Mouse (Mus musculus) liver, embryonic 13.5 days (tissue): ENCODE data around the gene Nck2. TPM values are rescaled to one million over a fixed set of nuclear protein-coding genes. Genes with fewer than 3 reads are reported as not detected.

Source experiments
- ATAC-seq: fragments of 200-750 bp; cut with Nextera tagmentation; 2 replicates; pipeline ENCODE4 v1.8.0; 2017; ENCODE audit warnings: low read depth, mild to moderate bottlenecking, moderate number of reproducible peaks, moderate library complexity
- DNase-seq: peaks from one replicate; pipeline ENCODE4 v3.0.0; 2022
- H3K27ac ChIP-seq: fragments of 300-500 bp; sonication (generic); 2 replicates; pipeline ENCODE4 v1.5.1; 2015; ENCODE audit warnings: moderate library complexity, mild to moderate bottlenecking, inconsistent platforms
- H3K27me3 ChIP-seq: fragments of 300-500 bp; sonication (generic); 2 replicates; pipeline ENCODE4 v1.6.1; 2015; ENCODE audit warnings: mild to moderate bottlenecking, inconsistent platforms
- H3K36me3 ChIP-seq: fragments of 300-500 bp; sonication (generic); 2 replicates; pipeline ENCODE4 v1.6.1; 2015; ENCODE audit warnings: mild to moderate bottlenecking, inconsistent platforms
- H3K4me1 ChIP-seq: fragments of 300-500 bp; sonication (generic); replicated peaks from 2 replicates; pipeline ENCODE4 v1.6.1; 2015; ENCODE audit warnings: inconsistent platforms
- H3K4me2 ChIP-seq: fragments of 300-500 bp; sonication (generic); 2 replicates; pipeline ENCODE4 v1.6.1; 2015; ENCODE audit warnings: inconsistent platforms, mild to moderate bottlenecking, moderate library complexity
- H3K4me3 ChIP-seq: fragments of 300-500 bp; sonication (generic); replicated peaks from 2 replicates; pipeline ENCODE4 v1.5.1; 2015; ENCODE audit warnings: mild to moderate bottlenecking, inconsistent platforms
- H3K9ac ChIP-seq: fragments of 300-500 bp; sonication (generic); 2 replicates; pipeline ENCODE4 v1.6.1; 2015; ENCODE audit warnings: mild to moderate bottlenecking, inconsistent platforms
- H3K9me3 ChIP-seq: fragments of 300-500 bp; sonication (generic); replicated peaks from 2 replicates; pipeline ENCODE4 v1.6.1; 2016; ENCODE audit warnings: inconsistent platforms
- WGBS: fragments of 180-500 bp; shearing (Covaris S2); methylation state at CpG from one replicate; pipeline ENCODE4 v1.1.7; 2015; ENCODE audit not compliant: insufficient replicate concordance; 5-methylcytosine and 5-hydroxymethylcytosine counted together
- polyA plus RNA-seq: library from polyadenylated mRNA; unstranded; fragments of >200 nt; fragmentation: Nextera tagmentation; extraction: Ambion mirVana; gene quantifications from 2 replicates; pipeline ENCODE4 v1.2.1, GENCODE M21; 2015

The Nck2 gene
- polyA plus RNA-seq, 1 experiment from 2014 or later: 10.5 TPM

DNA sequence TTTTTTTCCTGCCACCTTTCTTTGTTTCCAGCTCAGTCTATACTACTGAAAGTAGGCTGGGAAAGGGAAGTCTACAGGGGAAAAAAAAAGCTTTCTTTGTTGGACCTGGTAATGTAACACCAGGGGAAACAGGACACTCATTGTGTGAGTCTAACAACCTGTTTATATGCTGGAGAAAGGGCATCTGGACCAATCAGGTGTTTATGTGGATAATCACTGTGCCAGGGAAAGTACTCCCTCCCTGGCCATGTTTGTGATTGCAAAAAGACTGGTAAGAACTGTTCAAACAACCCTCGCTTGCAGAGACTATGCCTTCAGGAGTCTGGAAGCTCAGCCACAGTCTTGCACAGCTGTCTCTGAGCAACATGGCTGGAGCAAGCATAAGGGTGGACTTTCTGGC lies 146.3 kb downstream of the Nck2 start:
- Histone ChIP-seq H3K27ac (no peak overlapping the region), H3K36me3 (no peaks in the 10 kb centered on the region), H3K9me3 (no peaks in the 10 kb centered on the region), H3K4me1 (no peaks in the 10 kb centered on the region), H3K9ac (no peak overlapping the region), H3K27me3 (no peaks in the 10 kb centered on the region), H3K4me2 (no peak overlapping the region), H3K4me3 (no peak overlapping the region)
- 48% methylated on average over 1 of the region's 1 CpGs for WGBS
- ATAC-seq (no peak), DNase-seq (no peak)

GRCm38 (mm10) chr1:43593069-43593468 lies 148.7 kb downstream of the Nck2 start:
- Histone ChIP-seq H3K27ac (no peak overlapping the region), H3K9me3 (no peaks in the 10 kb centered on the region), H3K36me3 (no peaks in the 10 kb centered on the region), H3K4me3 (no peak overlapping the region), H3K4me1 (no peaks in the 10 kb centered on the region), H3K4me2 (no peak overlapping the region), H3K27me3 (no peaks in the 10 kb centered on the region), H3K9ac (no peak overlapping the region)
- 51% methylated on average over 3 of the region's 3 CpGs for WGBS
- DNase-seq (no peak), ATAC-seq (no peak)

DNA sequence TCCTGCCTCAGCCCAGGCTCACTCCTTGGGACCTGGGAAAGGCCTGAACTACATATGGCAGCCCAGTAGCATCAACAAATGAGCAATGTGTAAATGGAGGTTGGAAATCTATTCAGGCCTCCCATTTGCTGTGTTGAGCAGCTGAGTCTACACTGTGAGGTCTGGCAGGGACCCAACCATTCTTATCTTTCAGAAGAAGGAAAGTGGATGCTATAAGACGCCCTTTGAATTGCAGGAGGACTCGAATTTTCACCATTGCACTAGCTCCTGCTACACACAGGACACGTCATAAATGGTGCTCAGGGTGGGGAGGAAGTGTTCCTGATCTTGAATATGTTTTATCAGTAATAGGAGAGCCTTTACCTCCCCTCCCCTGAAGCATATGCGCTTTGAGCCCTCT lies 150.4 kb downstream of the Nck2 start:
- ATAC-seq (no peak), DNase-seq (no peak)
- no peak overlapping the region for H3K9ac ChIP-seq
- 47% methylated on average over 4 of the region's 4 CpGs for WGBS
- no peak overlapping the region for H3K4me2 ChIP-seq
- H3K4me3 ChIP-seq: no peak overlapping the region
- no peaks in the 10 kb centered on the region for H3K9me3 ChIP-seq
- H3K27ac ChIP-seq: no peak overlapping the region
- peaks cover 14% of the 10 kb centered on the region for H3K4me1 ChIP-seq
- no peaks in the 10 kb centered on the region for H3K27me3 ChIP-seq
- H3K36me3 ChIP-seq: no peaks in the 10 kb centered on the region

GRCm38 (mm10) chr1:43597731-43598130 lies 153.4 kb downstream of the Nck2 start:
- Histone ChIP-seq H3K9ac (no peak overlapping the region), H3K36me3 (no peaks in the 10 kb centered on the region), H3K9me3 (0 out of 2 replicates have a peak, but pooled peaks cover 3% of the 10 kb centered on the region), H3K27ac (no peak overlapping the region), H3K4me2 (no peak overlapping the region), H3K4me3 (no peak overlapping the region), H3K4me1 (peaks cover 20% of the 10 kb centered on the region), H3K27me3 (no peaks in the 10 kb centered on the region)
- no peak for DNase-seq
- no peak for ATAC-seq

DNA sequence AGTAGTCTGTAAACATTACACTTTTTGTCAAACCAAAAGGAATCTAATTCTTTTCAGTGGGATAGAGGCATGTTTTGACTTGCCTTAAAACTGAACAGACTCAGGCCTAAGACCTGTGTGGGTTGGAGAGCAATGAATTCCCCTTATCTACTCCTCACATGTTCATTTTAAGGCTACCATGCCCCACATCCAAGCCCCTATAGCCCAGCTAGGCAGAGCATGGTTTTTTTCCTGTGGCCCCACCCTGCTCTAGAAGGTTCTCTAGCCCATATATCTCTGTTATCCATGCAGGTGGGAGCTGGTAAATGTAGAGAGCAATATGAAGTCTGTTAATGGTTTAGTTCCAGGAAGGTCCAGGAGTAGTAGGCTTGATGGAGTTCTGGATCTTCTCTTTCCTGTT lies 155.1 kb downstream of the Nck2 start:
- no peak overlapping the region for H3K27ac ChIP-seq
- no peak overlapping the region for H3K9ac ChIP-seq
- 0 out of 2 replicates have a peak, but pooled peaks cover 7% of the 10 kb centered on the region for H3K27me3 ChIP-seq
- peaks cover 20% of the 10 kb centered on the region for H3K4me1 ChIP-seq
- no peak overlapping the region for H3K4me3 ChIP-seq
- no peaks in the 10 kb centered on the region for H3K36me3 ChIP-seq
- DNase-seq: peak; percentile 38
- ATAC-seq: peak; percentile 89
- H3K9me3 ChIP-seq: 0 out of 2 replicates have a peak, but pooled peaks cover 3% of the 10 kb centered on the region
- H3K4me2 ChIP-seq: no peak overlapping the region

GRCm38 (mm10) chr1:43601054-43601453 lies 156.7 kb downstream of the Nck2 start:
- Histone ChIP-seq H3K36me3 (no peaks in the 10 kb centered on the region), H3K9me3 (0 out of 2 replicates have a peak, but pooled peaks cover 3% of the 10 kb centered on the region), H3K9ac (no peak overlapping the region), H3K4me2 (no peak overlapping the region), H3K27me3 (0 out of 2 replicates have a peak, but pooled peaks cover 7% of the 10 kb centered on the region), H3K4me1 (peaks cover 20% of the 10 kb centered on the region), H3K27ac (no peak overlapping the region), H3K4me3 (no peak overlapping the region)
- WGBS: 33% methylated on average over 8 of the region's 8 CpGs
- ATAC-seq (no peak), DNase-seq (no peak)

GRCm38 (mm10) chr1:43615948-43616347 lies 171.6 kb downstream of the Nck2 start:
- no peak for DNase-seq

More at GRCm38 (mm10) chr1:43615948-43616347, 171.6 kb downstream of the Nck2 start:
- Histone ChIP-seq H3K4me3 (no peak overlapping the region), H3K9ac (no peak overlapping the region), H3K4me2 (no peak overlapping the region), H3K27me3 (no peaks in the 10 kb centered on the region), H3K4me1 (no peaks in the 10 kb centered on the region), H3K27ac (no peak overlapping the region), H3K36me3 (no peaks in the 10 kb centered on the region), H3K9me3 (no peaks in the 10 kb centered on the region)
- no peak for ATAC-seq
- WGBS: 67% methylated on average over 4 of the region's 4 CpGs

Other genes starting within 250 kb of the Nck2 start
- gene Fhl2, start 247.6 kb upstream of the Nck2 start, polyA plus RNA-seq: 3.5 and 4.6 TPM in 2 replicates